Mouse (Mus musculus) embryonic facial prominence, embryonic 13.5 days (tissue): Measurements from ENCODE around the gene Clic1. TPM values are rescaled to one million over a fixed set of nuclear protein-coding genes. Genes with fewer than 3 reads are reported as not detected.
A peak's percentile ranks its signal among the peaks of the same experiment; 100 is the strongest.

Experiments
- ATAC-seq: fragments of 200-750 bp; cut with Nextera tagmentation; 2 replicates; pipeline ENCODE4 v1.8.0; 2017; ENCODE audit warnings: low read depth; ENCODE audit not compliant: insufficient number of reproducible peaks, insufficient read depth, low FRiP score, low TSS enrichment
- H3K27ac ChIP-seq: fragments of 300-500 bp; sonication (generic); 2 replicates; pipeline ENCODE4 v1.5.1; 2015; ENCODE audit warnings: moderate library complexity, mild to moderate bottlenecking, inconsistent platforms
- H3K27me3 ChIP-seq: fragments of 300-500 bp; sonication (generic); 2 replicates; pipeline ENCODE4 v1.6.1; 2015; ENCODE audit warnings: mild to moderate bottlenecking, inconsistent platforms
- H3K36me3 ChIP-seq: fragments of 300-500 bp; sonication (generic); 2 replicates; pipeline ENCODE4 v1.6.1; 2015; ENCODE audit warnings: mild to moderate bottlenecking, inconsistent platforms
- H3K4me1 ChIP-seq: fragments of 300-500 bp; sonication (generic); 2 replicates; pipeline ENCODE4 v1.6.1; 2015; ENCODE audit warnings: inconsistent platforms
- H3K4me2 ChIP-seq: fragments of 300-500 bp; sonication (generic); 2 replicates; pipeline ENCODE4 v1.6.1; 2015; ENCODE audit warnings: moderate library complexity, mild to moderate bottlenecking, inconsistent platforms
- H3K4me3 ChIP-seq: fragments of 300-500 bp; sonication (generic); 2 replicates; pipeline ENCODE4 v1.5.1; 2015; ENCODE audit warnings: mild to moderate bottlenecking, inconsistent platforms
- H3K9ac ChIP-seq: fragments of 300-500 bp; sonication (generic); 2 replicates; pipeline ENCODE4 v1.6.1; 2015; ENCODE audit warnings: mild to moderate bottlenecking, inconsistent platforms
- H3K9me3 ChIP-seq: fragments of 300-500 bp; sonication (generic); 2 replicates; pipeline ENCODE4 v1.6.1; 2016; ENCODE audit warnings: inconsistent platforms
- WGBS: fragments of 180-500 bp; shearing (Covaris S2); methylation state at CpG from one replicate; pipeline ENCODE4 v1.1.7; 2015; ENCODE audit warnings: mixed read lengths; 5-methylcytosine and 5-hydroxymethylcytosine counted together
- polyA plus RNA-seq: library from polyadenylated mRNA; unstranded; fragments of >200 nt; fragmentation: Nextera tagmentation; extraction: Ambion mirVana; gene quantifications from 2 replicates; pipeline ENCODE4 v1.2.1, GENCODE M21; 2015

The Clic1 gene
- polyA plus RNA-seq, 1 experiment from 2014 or later: 243 TPM

- Histone ChIP-seq H3K9me3 (no peaks in the 10 kb centered on the region), H3K36me3 (peaks cover 73% of the 10 kb centered on the region), H3K27ac (peak within 1 kb of the TSS; percentile 92), H3K4me1 (peaks cover 22% of the 10 kb centered on the region), H3K4me2 (peak within 1 kb of the TSS; percentile 96), H3K4me3 (peak within 1 kb of the TSS; percentile 76), H3K9ac (peak within 1 kb of the TSS; percentile 83), H3K27me3 (peaks cover 10% of the 10 kb centered on the region; the same call in 1 of the 2 replicates)
- under 1% methylated on average over 57 of the region's 57 CpGs for WGBS
- ATAC-seq: peak; percentile 86
Observed at GRCm38 (mm10) chr17:35058911-35059892, 9.4 kb downstream of the Clic1 start, which contains the start of gene Ddah2. Ddah2 (plus strand) TSS chr17:35059035.

GRCm38 (mm10) chr17:35060071-35060470 lies 10.3 kb downstream of the Clic1 start:
- Histone ChIP-seq H3K4me2 (peak overlapping the region; percentile 96), H3K4me1 (peaks cover 31% of the 10 kb centered on the region), H3K9ac (peak overlapping the region; percentile 83), H3K27me3 (peaks cover 18% of the 10 kb centered on the region), H3K9me3 (no peaks in the 10 kb centered on the region), H3K4me3 (peak overlapping the region; percentile 76), H3K36me3 (peaks cover 67% of the 10 kb centered on the region), H3K27ac (peak overlapping the region; percentile 44; the same call in 1 of the 2 replicates)
- ATAC-seq: no peak
- WGBS: 24% methylated on average over 14 of the region's 14 CpGs

DNA sequence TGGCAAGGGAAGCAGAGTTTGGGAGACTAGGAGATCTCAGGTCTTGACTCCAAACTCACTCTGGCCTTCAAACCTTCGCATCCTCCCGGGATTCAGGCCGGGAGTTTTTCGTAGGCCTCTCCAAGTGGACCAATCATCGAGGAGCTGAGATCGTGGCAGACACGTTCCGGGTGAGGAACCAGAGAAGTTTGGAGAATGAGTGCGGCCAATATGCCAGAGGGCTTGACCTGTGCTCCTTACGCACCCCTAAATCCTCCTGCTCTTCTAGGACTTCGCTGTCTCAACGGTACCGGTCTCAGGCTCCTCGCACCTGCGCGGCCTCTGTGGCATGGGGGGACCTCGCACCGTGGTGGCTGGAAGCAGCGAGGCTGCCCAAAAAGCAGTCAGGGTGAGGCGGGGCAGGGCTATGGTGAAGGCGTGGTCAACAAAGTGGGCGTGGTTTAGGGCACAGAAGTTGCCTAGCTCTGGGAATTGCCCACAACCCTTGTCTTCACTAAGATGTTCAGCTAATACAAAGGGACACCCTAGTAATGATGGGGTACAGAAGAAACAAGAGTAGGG lies 11.1 kb downstream of the Clic1 start:
- Histone ChIP-seq H3K36me3 (peaks cover 59% of the 10 kb centered on the region), H3K27me3 (peaks cover 26% of the 10 kb centered on the region), H3K27ac (no peak overlapping the region; the same call in 1 of the 2 replicates), H3K4me2 (peak overlapping the region; percentile 96), H3K4me1 (peaks cover 37% of the 10 kb centered on the region), H3K4me3 (peak overlapping the region; percentile 76), H3K9ac (peak overlapping the region; percentile 83), H3K9me3 (no peaks in the 10 kb centered on the region)
- no peak for ATAC-seq
- 57% methylated on average over 22 of the region's 22 CpGs for WGBS

DNA sequence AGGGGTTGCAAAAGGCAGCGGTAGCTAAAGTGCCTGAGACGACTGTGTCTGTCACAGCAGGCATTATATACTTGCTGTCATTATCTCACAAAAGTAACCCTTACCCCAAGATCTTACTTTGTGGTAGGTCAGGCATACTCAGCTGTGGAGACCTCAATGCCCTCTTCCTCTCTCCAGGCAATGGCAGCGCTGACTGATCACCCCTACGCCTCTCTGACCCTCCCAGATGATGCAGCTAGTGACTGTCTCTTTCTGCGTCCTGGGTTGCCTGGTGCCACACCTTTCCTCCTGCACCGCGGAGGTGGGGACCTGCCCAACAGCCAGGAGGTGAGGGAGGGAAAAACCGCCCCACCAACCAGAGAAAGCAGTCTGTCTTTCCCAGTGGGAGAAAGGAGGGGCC lies 11.5 kb downstream of the Clic1 start:
- ATAC-seq: no peak
- H3K4me1 ChIP-seq: peaks cover 37% of the 10 kb centered on the region
- H3K4me3 ChIP-seq: peak overlapping the region; percentile 76
- no peak overlapping the region for H3K27ac ChIP-seq
- peaks cover 31% of the 10 kb centered on the region for H3K27me3 ChIP-seq
- peak overlapping the region; percentile 96 for H3K4me2 ChIP-seq
- peaks cover 54% of the 10 kb centered on the region for H3K36me3 ChIP-seq
- H3K9ac ChIP-seq: no peak overlapping the region
- H3K9me3 ChIP-seq: no peaks in the 10 kb centered on the region
- WGBS: 83% methylated on average over 8 of the region's 8 CpGs

DNA sequence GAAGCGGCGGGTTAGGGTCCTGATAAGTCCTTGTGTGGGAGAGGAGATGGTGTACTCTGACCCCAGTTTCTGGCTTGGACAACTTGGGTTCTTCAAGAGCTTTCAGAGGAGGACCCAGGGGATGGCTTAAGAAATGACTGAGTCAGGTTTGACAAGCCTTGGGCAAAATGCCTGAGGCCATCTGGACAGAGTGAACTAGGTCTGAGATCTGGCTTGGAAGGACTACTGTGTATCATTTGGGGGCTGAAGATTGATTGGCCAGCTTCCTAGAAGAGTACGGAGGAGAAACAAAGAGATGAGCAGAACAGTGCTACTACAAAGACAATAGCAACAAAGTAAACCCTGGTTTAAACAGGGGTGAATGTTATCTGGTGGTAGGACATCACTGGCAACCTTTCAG lies 13.7 kb downstream of the Clic1 start:
- Histone ChIP-seq H3K36me3 (peaks cover 34% of the 10 kb centered on the region), H3K4me3 (no peak overlapping the region), H3K4me2 (no peak overlapping the region), H3K27ac (no peak overlapping the region), H3K27me3 (peaks cover 51% of the 10 kb centered on the region), H3K9ac (no peak overlapping the region), H3K9me3 (no peaks in the 10 kb centered on the region), H3K4me1 (peaks cover 37% of the 10 kb centered on the region)
- ATAC-seq: no peak
- WGBS: 98% methylated on average over 3 of the region's 3 CpGs

- H3K27ac ChIP-seq: peak overlapping the region; percentile 45; the same call in 1 of the 2 replicates
- peak overlapping the region; percentile 41 for H3K4me3 ChIP-seq
- 27% methylated on average over 10 of the region's 10 CpGs for WGBS
- peaks cover 56% of the 10 kb centered on the region for H3K27me3 ChIP-seq
- no peak for ATAC-seq
- H3K9me3 ChIP-seq: no peaks in the 10 kb centered on the region
- H3K36me3 ChIP-seq: peaks cover 32% of the 10 kb centered on the region
- H3K4me1 ChIP-seq: peaks cover 34% of the 10 kb centered on the region
- peak overlapping the region; percentile 58; the same call in 1 of the 2 replicates for H3K9ac ChIP-seq
- H3K4me2 ChIP-seq: peak overlapping the region; percentile 66
Observed at GRCm38 (mm10) chr17:35064378-35064877, 14.7 kb downstream of the Clic1 start.

DNA sequence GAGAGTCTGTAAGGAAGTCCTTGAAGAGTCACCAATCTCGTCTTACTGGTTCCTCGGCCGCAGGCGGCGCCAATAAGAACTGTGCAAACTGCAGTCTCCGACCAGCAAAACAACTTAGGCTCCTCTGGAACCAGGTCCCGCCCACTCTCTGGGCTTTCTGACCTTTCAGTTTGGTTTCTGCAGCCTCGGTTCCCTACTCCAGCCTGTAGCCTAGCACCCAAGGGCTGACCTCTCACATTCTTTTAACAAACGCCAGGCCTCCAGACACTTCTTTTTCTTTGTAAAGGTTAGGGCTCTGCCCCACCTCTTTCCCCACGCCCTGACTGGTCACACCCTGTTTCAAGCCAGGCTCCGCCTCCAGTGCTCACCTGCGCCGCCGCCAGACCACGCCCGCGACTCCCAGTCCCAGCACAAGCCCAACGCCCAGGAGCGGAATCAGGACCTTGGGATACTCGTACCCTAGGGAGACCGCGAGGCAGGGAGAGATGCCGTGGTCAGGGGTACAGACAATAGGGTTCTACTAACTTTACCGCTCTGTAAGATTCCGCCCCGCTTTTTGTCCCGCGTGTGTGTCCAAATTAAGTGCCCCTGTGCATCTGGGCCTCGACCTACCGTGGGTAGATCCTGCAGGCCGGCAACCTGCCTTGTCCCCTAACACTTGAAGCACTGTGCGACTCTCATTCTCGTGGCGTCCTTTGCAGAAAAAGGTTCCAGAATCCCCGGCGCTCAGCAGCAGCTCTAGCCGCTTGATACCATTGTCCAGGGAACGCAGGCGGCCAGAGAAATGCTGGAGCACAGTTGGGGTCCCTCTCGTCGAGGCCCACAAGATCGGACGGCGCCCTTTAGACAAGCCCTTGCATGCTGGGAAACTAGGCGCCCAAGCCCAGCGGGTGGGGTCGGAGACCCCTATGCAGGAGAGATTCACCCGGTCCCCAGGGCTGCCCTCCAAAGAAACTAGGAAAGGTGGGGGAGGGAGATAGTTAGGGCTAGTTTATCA lies 15.5 kb downstream of the Clic1 start, which contains the start of gene Ly6g6c:
Gene Ly6g6c, plus strand, starts transcription at position 438 of the 997 bp plus-strand sequence.
- H3K36me3 ChIP-seq: peaks cover 32% of the 10 kb centered on the region
- H3K9ac ChIP-seq: peak within 1 kb of the TSS; percentile 58
- peak within 1 kb of the TSS; percentile 41 for H3K4me3 ChIP-seq
- WGBS: 2% methylated on average over 48 of the region's 48 CpGs
- H3K9me3 ChIP-seq: no peaks in the 10 kb centered on the region
- peak within 1 kb of the TSS; percentile 66 for H3K4me2 ChIP-seq
- H3K4me1 ChIP-seq: peaks cover 29% of the 10 kb centered on the region
- H3K27me3 ChIP-seq: peaks cover 56% of the 10 kb centered on the region
- peak within 1 kb of the TSS; percentile 60; the same call in 1 of the 2 replicates for H3K27ac ChIP-seq
- peak; percentile 23; the same call in 1 of the 2 replicates for ATAC-seq

GRCm38 (mm10) chr17:35066084-35066483 lies 16.3 kb downstream of the Clic1 start, which contains the start of gene Mpig6b:
Mpig6b (minus strand) TSS chr17:35066184.
- ATAC-seq: no peak
- Histone ChIP-seq H3K27me3 (peaks cover 56% of the 10 kb centered on the region), H3K36me3 (peaks cover 23% of the 10 kb centered on the region), H3K4me3 (peak within 1 kb of the TSS; percentile 41), H3K27ac (peak within 1 kb of the TSS; percentile 60; the same call in 1 of the 2 replicates), H3K4me1 (peaks cover 20% of the 10 kb centered on the region), H3K4me2 (peak within 1 kb of the TSS; percentile 66), H3K9ac (peak within 1 kb of the TSS; percentile 58), H3K9me3 (no peaks in the 10 kb centered on the region)
- 42% methylated on average over 10 of the region's 10 CpGs for WGBS

GRCm38 (mm10) chr17:35068213-35068914 lies 18.6 kb downstream of the Clic1 start:
- Histone ChIP-seq H3K4me2 (no peak overlapping the region), H3K27me3 (peaks cover 55% of the 10 kb centered on the region), H3K4me1 (peaks cover 17% of the 10 kb centered on the region), H3K4me3 (no peak overlapping the region), H3K27ac (no peak overlapping the region), H3K36me3 (peaks cover 2% of the 10 kb centered on the region), H3K9ac (no peak overlapping the region), H3K9me3 (no peaks in the 10 kb centered on the region)
- ATAC-seq: no peak
- WGBS: 75% methylated on average over 17 of the region's 17 CpGs

- H3K36me3 ChIP-seq: no peaks in the 10 kb centered on the region
- peaks cover 31% of the 10 kb centered on the region for H3K27me3 ChIP-seq
- H3K4me3 ChIP-seq: no peak overlapping the region
- no peaks in the 10 kb centered on the region for H3K9me3 ChIP-seq
- WGBS: 31% methylated on average over 6 of the region's 6 CpGs
- no peak overlapping the region for H3K27ac ChIP-seq
- peaks cover 7% of the 10 kb centered on the region for H3K4me1 ChIP-seq
- no peak overlapping the region for H3K9ac ChIP-seq
- no peak overlapping the region for H3K4me2 ChIP-seq
- no peak for ATAC-seq
Observed at GRCm38 (mm10) chr17:35070556-35071229, 20.9 kb downstream of the Clic1 start.
